Comparison of ENCODE assay signal across 23 mouse cellular contexts in the genomic region with DNA sequence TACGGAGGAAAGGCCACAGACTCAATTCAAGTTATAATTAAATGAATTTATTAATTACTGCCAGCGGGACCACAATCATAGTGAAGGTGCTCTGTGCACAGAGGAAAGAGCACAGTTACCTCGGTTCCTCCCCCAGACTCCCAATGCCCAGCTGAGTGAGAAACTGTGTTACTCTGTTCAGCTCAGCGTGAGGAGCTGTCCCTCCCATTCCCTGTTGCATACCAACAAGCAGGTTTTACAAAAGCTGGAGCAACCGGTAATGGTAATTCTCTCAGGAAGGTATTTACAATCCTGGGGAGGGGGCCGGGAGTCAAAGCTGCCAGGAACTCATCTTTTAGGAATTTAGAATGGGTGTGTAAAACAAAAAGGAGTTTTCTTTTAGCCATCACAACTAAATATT.
DNase-seq lines count a peak whose midpoint lies in the region; ATAC-seq lines count a peak whose summit lies in the region.
"Had no signal": no experiment of that assay in that cellular context is flagged by ENCODE, and none has a peak within 500 bp of the region (broad histone marks: within the 10 kb centered on the region; RNA-seq: fewer than 3 reads in every experiment).

No protein-coding gene starts in this region.

- peak; percentile 17 for DNase-seq in embryonic facial prominence, embryonic 11.5 days (ENCODE audit: low spot score)
- no peak for DNase-seq in embryonic facial prominence, embryonic 10.5 days (ENCODE audit: low spot score)
- peak; percentile 4 for DNase-seq in kidney, postnatal 10 days
- no peak for DNase-seq in kidney, postnatal 36 days
- DNase-seq in ES-CJ7 (ENCODE audit: low read depth, low spot score): peak; percentile 51
- peak; percentile 73 for DNase-seq in embryonic facial prominence, embryonic 14.5 days (ENCODE audit: low spot score)
- no peak for DNase-seq in ovary, postnatal 36 days (ENCODE audit: low spot score)
- DNase-seq: adrenal gland, adult 2 months; adrenal gland, postnatal 25 days; cerebellum, adult 18-20 months; cerebellum, adult 9-11 months; cerebellum, postnatal 36 days; gastrocnemius, postnatal 10 days; heart, adult 18-20 months; heart, postnatal 14 days had no signal

- H3K4me3 ChIP-seq in embryonic facial prominence, embryonic 11.5 days (ENCODE audit: low read depth, low read length): no peak overlapping the region
- no peak overlapping the region for H3K4me3 ChIP-seq in embryonic facial prominence, embryonic 10.5 days
- H3K4me3 ChIP-seq in embryonic facial prominence, embryonic 14.5 days (ENCODE audit: low read depth, low read length): no peak overlapping the region
- H3K4me3 ChIP-seq: embryonic facial prominence, embryonic 13.5 days; forebrain, embryonic 15.5 days; heart, embryonic 15.5 days; hindbrain, embryonic 10.5 days had no signal

- no peaks in the 10 kb centered on the region for H3K36me3 ChIP-seq in embryonic facial prominence, embryonic 11.5 days (replicated peaks; ENCODE audit: control insufficient read depth, insufficient read depth, low read depth, low read length)
- H3K36me3 ChIP-seq in embryonic facial prominence, embryonic 10.5 days (replicated peaks): no peaks in the 10 kb centered on the region
- no peaks in the 10 kb centered on the region for H3K36me3 ChIP-seq in embryonic facial prominence, embryonic 14.5 days (ENCODE audit: control insufficient read depth, insufficient read depth, low read length)
- H3K36me3 ChIP-seq: embryonic facial prominence, embryonic 13.5 days; forebrain, embryonic 15.5 days; G1E; heart, embryonic 15.5 days; hindbrain, embryonic 10.5 days had no signal

- ATAC-seq in embryonic facial prominence, embryonic 11.5 days (replicated peaks; ENCODE audit: insufficient number of reproducible peaks, low FRiP score, low TSS enrichment, low read depth): no peak
- no peak for ATAC-seq in embryonic facial prominence, embryonic 14.5 days (ENCODE audit: low read depth)
- ATAC-seq: forebrain, embryonic 15.5 days; intestine, embryonic 16.5 days had no signal

- H3K27me3 ChIP-seq in embryonic facial prominence, embryonic 11.5 days (ENCODE audit: control insufficient read depth, insufficient read depth, low read length): no peaks in the 10 kb centered on the region
- H3K27me3 ChIP-seq in embryonic facial prominence, embryonic 10.5 days (replicated peaks; ENCODE audit: low read depth, poor library complexity, severe bottlenecking): peaks cover 18% of the 10 kb centered on the region
- no peaks in the 10 kb centered on the region for H3K27me3 ChIP-seq in embryonic facial prominence, embryonic 14.5 days (replicated peaks; ENCODE audit: control insufficient read depth, insufficient read depth, low read length)
- H3K27me3 ChIP-seq: forebrain, embryonic 15.5 days had no signal

- H3K4me2 ChIP-seq in embryonic facial prominence, embryonic 11.5 days (ENCODE audit: low read depth, low read length): no peak overlapping the region
- H3K4me2 ChIP-seq in embryonic facial prominence, embryonic 14.5 days (ENCODE audit: low read depth, low read length): no peak overlapping the region
- H3K4me2 ChIP-seq: embryonic facial prominence, embryonic 13.5 days; forebrain, embryonic 15.5 days; heart, embryonic 11.5 days; heart, embryonic 15.5 days; hindbrain, embryonic 14.5 days had no signal

- no peaks in the 10 kb centered on the region for H3K4me1 ChIP-seq in embryonic facial prominence, embryonic 11.5 days (ENCODE audit: control insufficient read depth, insufficient read depth, low read length)
- peaks cover 23% of the 10 kb centered on the region for H3K4me1 ChIP-seq in embryonic facial prominence, embryonic 10.5 days
- peaks cover 7% of the 10 kb centered on the region for H3K4me1 ChIP-seq in embryonic facial prominence, embryonic 14.5 days (ENCODE audit: control insufficient read depth, insufficient read depth, low read length)

- H3K9ac ChIP-seq in embryonic facial prominence, embryonic 11.5 days (replicated peaks; ENCODE audit: low read length): no peak overlapping the region
- no peak overlapping the region for H3K9ac ChIP-seq in embryonic facial prominence, embryonic 14.5 days (ENCODE audit: low read depth, low read length)
- H3K9ac ChIP-seq: embryonic facial prominence, embryonic 13.5 days; forebrain, embryonic 15.5 days; heart, embryonic 15.5 days; hindbrain, embryonic 14.5 days had no signal

- 18% methylated on average over 6 of the region's 6 CpGs for WGBS in embryonic facial prominence, embryonic 11.5 days
- 23% methylated on average over 6 of the region's 6 CpGs for WGBS in embryonic facial prominence, embryonic 10.5 days
- 25% methylated on average over 6 of the region's 6 CpGs for WGBS in embryonic facial prominence, embryonic 14.5 days

- no peak overlapping the region for H3K27ac ChIP-seq in embryonic facial prominence, embryonic 11.5 days (replicated peaks; ENCODE audit: low read depth, low read length)
- no peak overlapping the region for H3K27ac ChIP-seq in embryonic facial prominence, embryonic 10.5 days (replicated peaks)
- no peak overlapping the region for H3K27ac ChIP-seq in embryonic facial prominence, embryonic 14.5 days (replicated peaks; ENCODE audit: low read depth, low read length)
- H3K27ac ChIP-seq: embryonic facial prominence, embryonic 13.5 days; forebrain, embryonic 15.5 days; heart, embryonic 15.5 days; hindbrain, embryonic 10.5 days; hindbrain, embryonic 14.5 days had no signal

- H3K9me3 ChIP-seq in embryonic facial prominence, embryonic 11.5 days (replicated peaks; ENCODE audit: control insufficient read depth, low read length): no peaks in the 10 kb centered on the region
- no peaks in the 10 kb centered on the region for H3K9me3 ChIP-seq in embryonic facial prominence, embryonic 10.5 days
- no peaks in the 10 kb centered on the region for H3K9me3 ChIP-seq in embryonic facial prominence, embryonic 14.5 days (ENCODE audit: control insufficient read depth, low read length)
- H3K9me3 ChIP-seq: embryonic facial prominence, embryonic 13.5 days; forebrain, embryonic 15.5 days; G1E; heart, embryonic 15.5 days; hindbrain, embryonic 10.5 days had no signal

Comparison
In these comparisons a context has a peak if more than half of its experiments do, and no peak if none do; other contexts are left out.
1. DNase-seq: peak in embryonic facial prominence, embryonic 11.5 days (single experiment), kidney, postnatal 10 days (single experiment), ES-CJ7 (single experiment) and embryonic facial prominence, embryonic 14.5 days (single experiment); none in embryonic facial prominence, embryonic 10.5 days (single experiment), kidney, postnatal 36 days (0 of 2) and ovary, postnatal 36 days (single experiment).